Mouse (Mus musculus) right cerebral cortex, postnatal 4 days (tissue): ENCODE measurements around the gene Elmo1.

Experiments used
- DNase-seq: peaks from one replicate; pipeline ENCODE4 v3.0.0-alpha.2; 2022

Elmo1 gene

GRCm38 (mm10) chr13:20212665-20213064 is 122.3 kb downstream of the Elmo1 start:
- DNase-seq: no peak

DNA sequence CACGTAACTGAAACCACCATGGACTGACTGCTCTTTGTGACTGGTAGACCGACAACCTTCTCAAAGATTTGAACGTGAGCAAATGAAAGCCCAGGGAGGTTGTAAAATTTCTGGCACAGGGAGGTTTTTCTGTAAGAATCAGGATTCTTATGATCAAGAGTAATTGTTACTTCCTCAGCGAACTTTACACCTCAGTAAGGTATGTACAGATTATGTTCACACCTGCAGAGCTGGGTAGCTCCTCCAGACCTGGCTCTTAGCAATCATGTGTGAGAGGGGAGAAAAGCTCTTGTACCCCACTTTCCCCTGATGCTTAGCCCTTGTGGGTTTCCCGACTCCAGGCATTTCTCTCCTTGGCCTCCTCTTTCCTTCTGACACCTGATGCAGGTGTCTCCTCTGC is 123.5 kb downstream of the Elmo1 start:
- no peak for DNase-seq

- DNase-seq: no peak
Observed at GRCm38 (mm10) chr13:20217453-20218090, 127.2 kb downstream of the Elmo1 start.

DNA sequence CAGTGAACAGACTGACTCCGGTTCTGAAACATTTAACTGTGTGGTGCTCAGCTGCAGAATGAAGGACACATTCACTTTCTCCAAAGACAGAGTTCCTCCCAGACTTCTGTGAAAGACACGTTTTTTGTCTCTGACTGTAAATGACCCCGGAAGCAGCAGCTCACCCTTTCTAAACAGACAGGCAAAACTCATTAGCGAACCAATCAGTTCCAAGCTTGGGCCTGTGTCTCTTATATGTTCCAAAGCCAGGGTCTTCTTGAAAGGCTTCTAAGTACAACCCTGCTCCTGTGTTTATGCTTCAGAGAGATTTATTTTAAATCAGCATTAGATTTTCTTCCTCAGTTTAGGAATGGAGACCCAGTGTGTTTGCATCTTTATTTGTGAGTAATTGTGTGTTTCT is 127.7 kb downstream of the Elmo1 start:
- DNase-seq: no peak

DNA sequence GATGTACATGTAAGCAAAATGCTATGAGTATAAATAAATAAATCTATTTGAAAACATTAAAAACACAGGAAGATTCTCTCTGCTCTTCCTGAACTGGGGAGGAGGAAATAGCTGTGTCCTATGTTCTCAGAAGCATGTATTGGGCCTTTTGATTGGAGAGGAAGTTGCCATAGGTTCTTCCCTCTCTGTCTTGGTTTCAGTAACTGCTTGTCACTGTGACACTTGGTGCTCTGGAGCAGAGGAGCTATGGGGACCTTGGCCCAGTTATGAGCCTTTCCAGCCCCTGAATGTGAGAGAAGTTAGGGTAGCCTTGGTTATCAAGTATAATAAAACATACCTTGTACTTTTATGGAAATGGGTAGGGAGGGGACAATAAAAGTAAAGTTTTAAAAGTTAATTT is 130.0 kb downstream of the Elmo1 start:
- no peak for DNase-seq

DNA sequence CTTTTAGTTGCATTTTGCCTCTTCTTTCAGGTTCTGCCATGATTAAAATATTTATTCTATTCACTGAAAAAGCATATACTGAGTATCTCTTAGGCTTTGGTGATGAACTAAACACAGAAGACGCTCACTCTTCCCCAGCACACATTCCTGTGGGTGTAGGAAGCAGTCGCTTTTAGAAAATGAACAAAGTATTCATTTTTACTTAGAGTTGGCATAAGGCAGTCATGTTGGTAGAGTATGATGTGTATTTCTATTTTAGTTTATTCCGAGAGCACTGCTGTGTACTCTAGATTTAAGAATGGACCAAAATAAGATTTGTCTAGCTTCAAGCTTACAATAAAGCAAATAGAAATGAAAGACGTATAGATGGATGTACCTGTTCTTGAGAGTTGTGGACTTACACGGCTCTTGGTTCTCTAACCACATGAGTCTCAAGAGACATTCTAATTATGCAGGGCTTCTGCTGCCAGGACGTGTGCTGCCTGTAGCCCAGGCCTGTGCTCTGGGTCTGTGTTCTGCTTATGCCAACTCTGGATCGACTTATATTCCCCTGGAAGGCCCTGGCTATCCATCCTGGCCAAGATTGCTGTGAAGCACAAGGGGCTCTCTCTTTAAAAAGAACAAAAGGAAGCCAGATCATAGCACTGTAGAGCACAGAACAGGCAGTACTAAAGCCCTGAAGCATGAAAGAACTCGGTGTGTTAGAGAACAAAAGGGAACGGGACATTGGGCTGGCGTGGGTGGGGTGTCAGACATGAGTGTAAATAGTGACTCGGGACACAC is 137.7 kb downstream of the Elmo1 start:
- no peak for DNase-seq

GRCm38 (mm10) chr13:20231837-20232728 is 141.7 kb downstream of the Elmo1 start:
- peak; percentile 38 for DNase-seq

DNA sequence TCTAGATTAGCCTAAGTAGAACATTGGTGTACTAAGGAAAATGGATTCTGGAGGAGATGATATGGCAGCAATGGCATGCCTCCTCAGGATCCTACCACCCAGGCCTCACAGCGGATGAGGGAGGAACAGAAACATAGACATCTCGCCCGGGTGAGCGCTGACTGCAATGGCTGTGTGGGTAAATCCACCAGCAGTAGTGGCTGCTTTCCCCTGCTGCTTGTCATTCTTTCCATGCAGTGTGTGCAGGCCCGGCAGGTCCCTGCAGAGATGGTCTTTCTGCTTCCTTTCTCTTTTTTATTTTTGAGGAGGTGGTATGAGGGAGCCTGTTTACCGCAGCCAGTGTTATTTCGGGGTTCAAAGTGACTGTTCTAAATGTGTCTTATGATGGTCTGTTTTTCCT is 143.3 kb downstream of the Elmo1 start:
- no peak for DNase-seq

- no peak for DNase-seq
Observed at GRCm38 (mm10) chr13:20237615-20238014, 147.2 kb downstream of the Elmo1 start.

DNA sequence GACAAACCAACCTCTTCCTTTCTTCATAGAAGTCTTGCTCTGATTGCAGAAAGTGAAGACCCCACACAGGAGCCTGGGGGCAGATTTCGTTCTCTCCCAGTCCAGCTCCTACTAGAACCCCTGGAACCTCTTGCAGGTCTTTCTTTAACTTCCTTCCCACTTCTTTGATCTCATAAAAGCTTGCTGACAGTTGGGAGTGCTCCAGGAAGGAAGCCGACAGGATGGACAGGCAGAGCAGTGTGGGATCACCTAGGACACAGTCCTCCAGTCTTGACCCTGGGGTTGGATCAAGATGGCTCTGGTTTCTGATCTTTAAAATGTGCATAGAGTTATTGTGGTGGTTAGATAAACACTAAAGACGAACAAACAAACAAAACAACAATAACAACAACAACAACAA is 147.8 kb downstream of the Elmo1 start:
- DNase-seq: no peak

GRCm38 (mm10) chr13:20238743-20239142 is 148.3 kb downstream of the Elmo1 start:
- no peak for DNase-seq

- DNase-seq: no peak
Observed at GRCm38 (mm10) chr13:20250069-20250668, 159.8 kb downstream of the Elmo1 start.

DNA sequence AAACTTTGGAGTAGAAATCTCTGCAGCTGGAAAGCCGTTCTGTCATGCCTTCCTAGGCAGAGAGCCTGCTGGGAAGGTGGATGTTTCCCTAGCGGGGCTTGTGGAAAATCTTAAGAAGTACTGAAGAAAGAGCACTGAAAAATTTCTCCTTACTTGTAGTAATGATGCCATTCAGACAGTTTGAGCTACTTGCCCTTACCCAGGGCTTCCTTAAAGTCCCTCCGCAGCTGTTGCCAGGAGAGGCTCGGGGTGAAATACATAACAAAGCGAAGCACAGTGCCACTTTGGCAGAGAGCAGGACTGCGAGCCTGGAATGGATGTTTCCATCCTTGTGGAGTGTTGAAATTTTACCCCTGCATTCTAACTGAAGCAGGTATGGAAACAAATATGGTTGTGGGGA is 164.5 kb downstream of the Elmo1 start:
- DNase-seq: no peak

DNA sequence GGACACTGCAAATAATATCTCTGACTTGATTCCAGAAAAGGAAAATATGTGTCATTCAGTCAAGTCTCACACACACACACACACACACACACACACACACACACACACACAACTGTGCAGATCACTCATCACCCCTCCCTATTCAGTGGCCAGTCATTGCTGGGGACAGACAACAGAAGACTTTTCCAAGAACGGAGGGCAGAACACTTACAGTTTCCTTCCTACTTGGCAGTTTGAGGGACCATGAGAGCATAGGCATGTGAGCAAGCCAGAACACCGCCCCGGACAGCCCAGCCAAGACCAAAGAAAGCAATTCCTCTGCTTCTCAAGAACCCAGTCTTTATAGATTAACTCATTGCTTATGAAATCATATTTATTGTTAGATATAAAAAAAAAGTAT is 165.0 kb downstream of the Elmo1 start:
- DNase-seq: no peak

GRCm38 (mm10) chr13:20256613-20257012 is 166.2 kb downstream of the Elmo1 start:
- no peak for DNase-seq

DNA sequence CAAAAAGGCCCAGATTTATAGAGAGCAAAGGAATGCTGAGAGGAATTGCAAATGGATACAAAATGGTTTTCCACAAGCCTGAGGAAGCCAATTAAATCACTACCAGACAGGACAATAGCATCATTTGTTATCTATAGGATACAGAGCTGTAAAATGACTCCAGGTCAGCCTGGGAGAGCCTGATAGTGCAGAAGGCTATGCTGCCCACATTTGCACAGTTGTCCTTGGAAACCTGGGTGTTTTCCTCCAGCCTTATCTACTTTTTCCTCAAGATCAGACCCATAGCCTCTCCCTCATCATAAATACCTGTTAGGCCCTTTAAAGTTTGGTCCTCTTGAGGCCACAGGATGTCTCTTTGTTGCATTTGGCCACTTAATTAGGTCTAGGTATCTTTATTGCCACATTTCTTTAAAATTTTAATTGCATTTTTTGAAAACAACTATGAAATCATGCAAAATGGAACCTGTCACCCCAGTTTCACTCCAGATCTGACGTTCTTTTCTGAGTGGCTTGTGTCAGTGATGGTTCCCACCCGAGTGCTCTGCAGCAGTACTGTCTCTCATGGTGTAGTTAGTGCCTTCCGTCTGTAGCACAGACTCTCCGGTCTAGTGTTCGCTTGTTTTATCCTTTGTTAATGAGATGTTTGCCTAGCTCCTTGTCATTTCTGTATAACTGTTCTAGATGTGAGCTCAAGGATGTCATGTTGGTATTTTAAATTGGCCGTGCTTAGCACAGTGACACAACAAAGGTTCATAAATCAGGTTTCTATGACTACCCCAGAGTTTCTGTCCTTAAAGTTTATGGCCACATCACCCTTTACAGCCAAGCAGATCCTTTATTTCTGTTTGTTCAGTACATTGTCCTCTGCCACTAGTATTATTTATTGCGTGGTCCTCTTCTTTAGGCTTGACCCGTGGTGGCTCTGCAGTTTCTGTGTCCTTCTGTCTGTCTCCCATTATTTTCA is 167.4 kb downstream of the Elmo1 start:
- DNase-seq: no peak

- no peak for DNase-seq
Observed at GRCm38 (mm10) chr13:20263173-20263572, 172.8 kb downstream of the Elmo1 start.

DNA sequence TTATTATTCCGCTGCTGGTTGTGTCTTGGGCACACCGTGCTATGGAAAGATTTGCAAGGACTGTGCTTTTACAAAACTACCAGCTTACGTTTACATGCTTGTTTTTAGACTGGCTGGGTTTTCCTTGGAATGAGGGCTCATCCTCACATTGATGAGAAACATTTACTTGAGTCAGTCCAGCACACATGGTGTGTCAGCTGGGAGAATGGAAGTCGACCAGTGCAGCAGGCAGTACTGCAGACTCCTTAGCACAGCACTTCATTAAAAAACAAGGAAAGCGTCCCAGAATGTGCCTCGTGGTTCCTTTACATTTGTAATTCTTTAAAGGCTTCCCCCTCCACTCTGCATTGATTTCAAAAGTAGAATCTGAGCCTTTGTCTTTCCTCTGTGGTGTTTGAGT is 179.8 kb downstream of the Elmo1 start:
- no peak for DNase-seq

GRCm38 (mm10) chr13:20271799-20272198 is 181.4 kb downstream of the Elmo1 start:
- DNase-seq: peak; percentile 16

DNA sequence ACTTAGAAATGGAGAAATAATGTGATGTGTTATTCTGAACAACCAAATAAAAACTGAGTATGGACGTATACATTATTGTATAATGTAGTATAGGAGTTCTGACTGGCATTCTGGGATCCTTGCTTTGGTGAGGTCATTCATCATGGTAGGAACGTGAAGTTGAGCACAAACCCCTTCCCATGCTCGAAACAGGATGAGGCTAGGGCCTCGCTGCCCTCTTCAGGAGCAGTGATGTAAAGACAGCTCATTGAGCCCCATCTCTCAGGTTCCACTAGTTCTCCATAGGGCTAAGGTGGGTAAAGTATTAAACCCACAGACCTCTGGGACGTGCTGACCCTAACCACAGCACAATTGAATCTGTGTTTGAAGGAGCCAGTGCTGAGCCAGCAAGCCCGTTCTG is 182.2 kb downstream of the Elmo1 start:
- DNase-seq: no peak

GRCm38 (mm10) chr13:20279889-20280288 is 189.5 kb downstream of the Elmo1 start:
- no peak for DNase-seq

DNA sequence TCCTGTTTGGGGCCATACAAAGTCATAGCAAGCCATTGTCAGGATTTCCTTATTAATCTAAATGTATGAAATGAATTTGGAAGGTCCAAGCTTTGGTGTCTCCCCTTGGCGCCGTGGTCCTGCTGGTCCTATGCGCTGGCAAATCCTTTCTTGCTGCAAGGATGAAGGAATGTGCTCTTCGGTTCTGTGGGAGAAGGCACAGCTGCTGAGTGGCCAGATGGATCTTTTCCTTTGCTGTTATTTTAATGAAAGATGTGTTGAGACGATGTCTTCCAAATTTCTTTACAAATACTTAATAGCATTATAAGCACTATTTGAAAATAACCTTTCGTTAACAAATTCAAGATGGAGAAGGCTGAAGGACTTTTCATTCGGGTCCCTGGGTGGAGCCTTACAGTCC is 193.5 kb downstream of the Elmo1 start:
- no peak for DNase-seq
